Mouse (Mus musculus) NIH3T3 (cell line): ENCODE data around the gene Dao.
A peak's percentile ranks its signal among the peaks of the same experiment; 100 is the strongest.

Source experiments
- DNase-seq: peaks from one replicate; pipeline ENCODE4 v3.0.0-alpha.2; 2012; ENCODE audit warnings: low read depth

The Dao gene

GRCm38 (mm10) chr5:114030652-114031051 lies 27.1 kb downstream of the Dao start:
- DNase-seq: no peak

DNA sequence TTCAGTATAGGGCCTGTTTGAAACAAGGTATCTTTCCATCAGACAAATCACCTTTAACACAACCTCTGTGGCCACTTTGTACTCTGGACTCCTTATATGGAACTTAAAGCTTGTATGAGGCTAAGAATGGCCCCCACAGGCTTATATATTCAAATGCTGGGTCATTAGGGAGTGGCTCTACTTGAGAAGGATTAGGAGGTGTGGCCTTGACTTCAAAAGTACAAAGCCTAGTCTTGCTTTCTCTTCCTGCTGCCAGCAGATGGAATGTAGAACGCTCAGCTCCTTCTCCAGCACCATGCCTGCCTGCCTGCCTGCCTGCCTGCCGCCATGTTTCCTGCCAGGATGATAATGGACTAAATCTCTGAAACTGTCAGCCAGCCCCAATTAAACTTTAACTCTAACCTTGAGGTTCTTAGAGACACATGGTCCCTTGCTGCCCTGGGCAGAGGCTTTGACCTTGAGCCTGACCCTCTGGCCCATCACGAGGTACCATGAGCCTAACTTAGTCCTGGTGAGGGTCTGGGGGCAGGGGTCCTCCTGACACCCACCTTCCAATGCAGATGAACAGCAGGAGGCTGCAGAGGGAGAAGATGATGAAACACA lies 28.8 kb downstream of the Dao start:
- no peak for DNase-seq

- no peak for DNase-seq
These were observed 30.9 kb downstream of the Dao start for GRCm38 (mm10) chr5:114034393-114034792.

DNA sequence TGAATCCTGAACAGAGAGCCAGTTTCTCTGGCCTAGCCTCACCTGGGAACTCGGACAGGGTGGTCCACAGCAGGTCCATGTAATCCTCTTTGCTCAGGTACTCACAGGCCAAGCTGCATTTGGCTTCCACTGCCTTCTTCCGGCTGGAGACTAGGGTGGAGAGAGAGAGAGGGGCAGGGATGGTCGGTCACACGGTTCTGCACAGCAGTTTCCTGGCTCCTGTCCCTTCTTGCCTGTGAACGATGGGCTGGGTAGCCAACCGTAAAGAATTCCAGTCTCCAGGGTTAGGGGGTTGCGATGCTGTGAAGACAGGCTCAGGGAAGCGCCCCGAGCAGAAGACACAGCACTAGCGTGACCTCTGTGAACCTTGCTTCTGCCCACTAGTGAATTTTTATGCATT lies 31.6 kb downstream of the Dao start:
- DNase-seq: no peak

GRCm38 (mm10) chr5:114040508-114040907 lies 37.0 kb downstream of the Dao start:
- DNase-seq: no peak

GRCm38 (mm10) chr5:114040911-114041310 lies 37.4 kb downstream of the Dao start:
- no peak for DNase-seq

DNA sequence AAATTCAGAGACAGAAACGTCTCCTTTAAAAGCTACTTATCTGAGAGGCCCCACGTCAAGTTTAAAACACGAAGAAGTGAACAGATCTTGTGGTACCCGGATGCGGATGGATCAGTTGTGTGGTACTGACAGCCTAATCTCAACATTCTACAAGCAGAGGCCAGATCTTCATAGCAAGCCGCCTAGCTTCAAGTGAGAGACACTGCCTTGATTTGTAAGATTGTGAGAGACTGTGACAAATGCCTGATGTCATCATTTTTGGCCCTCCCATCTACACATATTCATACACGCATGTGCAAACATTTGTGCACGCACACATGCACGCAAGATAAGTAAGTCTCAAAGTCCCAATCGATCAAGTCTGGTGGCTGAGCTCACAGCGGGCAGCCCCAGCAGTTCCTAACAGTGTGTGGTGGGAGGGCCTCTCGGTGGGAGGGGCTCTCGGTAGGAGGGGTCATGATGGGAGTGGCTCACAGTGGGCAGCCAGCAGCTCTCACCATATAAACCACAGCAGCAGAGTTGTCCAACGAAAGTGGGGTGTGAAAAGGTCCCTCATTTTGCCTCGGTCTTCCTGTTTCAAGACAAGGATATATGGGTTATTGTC lies 37.9 kb downstream of the Dao start:
- peak; percentile 40 for DNase-seq

DNA sequence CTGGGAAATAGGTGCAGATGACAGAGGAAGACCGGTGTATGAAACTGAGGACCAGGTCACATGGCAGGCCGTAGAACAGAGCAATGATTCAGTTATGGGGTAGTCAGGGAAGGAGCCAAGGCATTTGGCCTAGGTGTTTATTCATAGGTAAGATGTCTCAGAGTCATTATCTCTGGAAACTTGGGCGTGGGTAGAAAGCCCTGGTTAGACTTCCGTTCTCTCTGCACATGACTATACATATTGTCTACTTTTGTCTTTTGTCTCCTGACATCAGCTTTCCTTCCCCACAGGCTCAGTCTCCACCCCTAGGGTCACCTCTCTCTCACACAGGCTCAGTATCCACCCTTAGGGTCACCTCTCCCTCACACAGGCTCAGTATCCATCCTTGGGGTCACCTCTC lies 40.3 kb downstream of the Dao start:
- no peak for DNase-seq

- DNase-seq: peak; percentile 69
These were observed 41.6 kb downstream of the Dao start for GRCm38 (mm10) chr5:114045134-114045533.

DNA sequence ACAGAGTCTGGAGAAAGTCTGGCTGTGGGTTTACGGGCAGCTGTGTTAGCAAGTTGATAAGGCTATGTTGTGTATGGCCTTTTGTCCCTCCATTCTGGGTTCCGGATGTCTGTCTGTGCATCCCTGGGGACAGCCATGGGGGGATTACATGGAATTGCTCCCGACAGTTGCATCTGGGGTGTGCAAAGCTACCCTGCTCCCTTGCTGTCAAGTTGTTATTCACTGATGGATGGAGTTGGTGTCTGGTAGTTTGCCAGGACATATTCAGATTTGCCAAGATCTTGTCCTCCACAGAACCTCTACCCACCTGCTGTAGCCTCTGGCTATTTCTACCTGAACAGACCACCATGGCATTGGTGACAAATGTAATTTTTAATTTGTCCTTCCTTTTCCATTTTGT lies 42.6 kb downstream of the Dao start:
- no peak for DNase-seq

- no peak for DNase-seq
These were observed 43.1 kb downstream of the Dao start for GRCm38 (mm10) chr5:114046604-114047003.

- peak; percentile 34 for DNase-seq
These were observed 43.7 kb downstream of the Dao start for GRCm38 (mm10) chr5:114047182-114047581.

GRCm38 (mm10) chr5:114048731-114049308 lies 45.3 kb downstream of the Dao start:
- no peak for DNase-seq

DNA sequence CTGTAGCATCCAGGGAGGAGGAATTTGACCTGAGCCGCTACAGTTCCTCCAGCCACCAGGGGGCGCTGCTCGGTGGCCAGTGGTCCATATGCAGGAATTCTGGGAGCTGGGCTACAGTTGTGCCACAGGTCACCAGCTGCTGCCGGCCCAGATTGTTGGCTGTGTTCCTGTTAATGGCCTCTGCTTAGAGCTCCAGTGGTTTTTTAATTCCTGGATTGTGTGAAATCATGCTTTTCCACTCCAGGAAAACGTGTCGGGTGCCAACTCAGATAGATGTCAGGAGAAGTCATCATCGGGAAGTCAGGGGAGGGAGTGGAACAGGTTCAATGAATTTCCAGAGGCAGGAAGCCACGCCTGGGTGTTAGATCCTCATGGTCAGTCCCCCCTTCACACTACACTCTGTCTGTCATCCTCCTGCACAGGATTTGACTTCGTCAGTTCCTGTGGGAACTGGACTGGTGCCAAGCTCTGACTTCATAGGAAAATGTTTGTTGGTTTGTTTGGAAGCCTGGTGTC lies 48.8 kb downstream of the Dao start:
- DNase-seq: peak; percentile 87

- no peak for DNase-seq
These were observed 53.7 kb downstream of the Dao start for GRCm38 (mm10) chr5:114057129-114057731.

DNA sequence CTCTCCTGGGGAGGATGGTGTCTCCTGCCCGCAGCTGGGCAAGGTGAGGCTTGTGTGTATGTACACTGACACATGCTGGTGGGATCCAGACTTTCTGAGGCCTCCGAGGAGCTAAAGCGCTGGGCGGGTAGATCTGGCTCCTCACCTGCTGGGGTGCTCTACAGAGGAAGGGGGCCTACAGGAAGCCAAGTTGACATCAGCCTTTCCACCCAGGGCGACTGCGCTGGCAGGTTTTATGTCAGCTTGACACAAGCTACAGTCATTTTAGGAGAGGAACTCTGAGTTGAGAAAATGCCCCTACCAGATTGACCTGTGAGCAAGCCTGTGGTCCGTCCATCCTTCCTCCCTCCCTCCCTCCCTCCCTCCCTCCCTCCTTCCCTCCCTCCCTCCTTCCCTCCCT lies 58.2 kb downstream of the Dao start:
- no peak for DNase-seq

DNA sequence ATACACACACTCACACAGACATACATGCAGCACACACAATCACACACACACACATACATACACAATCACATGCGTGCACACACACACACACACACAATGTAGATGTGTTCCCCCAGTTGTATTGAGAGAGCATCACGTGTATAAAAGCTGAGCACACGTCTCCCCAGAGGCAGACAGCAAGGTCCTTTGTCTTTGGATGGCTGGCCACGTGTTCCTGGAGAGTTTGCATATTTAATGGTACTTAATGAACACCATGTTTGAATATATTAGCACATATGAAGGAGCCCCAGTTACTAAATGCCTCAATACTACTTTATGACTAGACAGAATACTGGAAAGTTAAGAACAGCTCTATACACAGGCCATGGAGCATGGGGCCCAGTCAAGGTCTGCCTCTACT lies 60.5 kb downstream of the Dao start:
- DNase-seq: no peak

DNA sequence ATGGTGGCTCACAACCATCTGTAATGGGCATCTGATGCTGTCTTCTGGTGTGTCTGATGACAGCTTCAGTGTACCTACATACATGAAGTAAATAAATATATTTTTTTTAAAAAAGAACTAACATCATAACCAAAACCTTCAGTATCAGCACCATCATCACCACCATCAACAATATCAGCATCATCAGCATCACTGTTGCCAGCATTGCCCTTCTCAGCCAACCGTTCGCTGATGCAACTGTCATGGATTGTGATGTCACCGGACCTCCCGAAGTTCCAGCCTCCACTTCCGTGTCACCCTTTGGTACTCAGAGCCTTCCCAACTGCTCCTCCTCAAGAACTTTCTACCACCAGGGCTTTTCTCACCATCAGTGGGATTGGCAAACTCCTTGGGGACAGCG lies 61.7 kb downstream of the Dao start, which contains the start of gene Usp30:
Usp30 (plus strand) TSS at position 301 of the 400 bp plus-strand sequence.
- no peak for DNase-seq

DNA sequence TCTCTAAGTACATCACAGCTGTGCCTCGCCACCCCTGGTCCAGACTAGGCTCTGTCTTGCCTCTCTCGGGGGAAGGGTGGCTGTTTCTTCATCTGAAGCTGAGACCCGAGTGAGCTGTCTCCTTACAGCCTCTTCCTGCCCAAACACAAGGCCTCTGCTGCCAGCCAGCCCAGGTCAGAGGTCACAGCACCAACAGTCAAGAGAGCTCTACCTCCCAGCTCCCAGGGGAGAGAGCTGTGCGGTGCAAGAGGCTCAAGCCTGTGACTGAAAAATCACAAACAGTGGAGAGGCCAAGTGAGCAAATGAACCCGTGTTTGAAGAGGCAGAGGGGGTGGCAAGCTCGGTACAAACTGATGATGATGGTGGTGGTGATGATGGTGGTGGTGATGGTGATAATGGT lies 63.1 kb downstream of the Dao start:
- no peak for DNase-seq

- no peak for DNase-seq
These were observed 64.0 kb downstream of the Dao start for GRCm38 (mm10) chr5:114067543-114067942.

DNA sequence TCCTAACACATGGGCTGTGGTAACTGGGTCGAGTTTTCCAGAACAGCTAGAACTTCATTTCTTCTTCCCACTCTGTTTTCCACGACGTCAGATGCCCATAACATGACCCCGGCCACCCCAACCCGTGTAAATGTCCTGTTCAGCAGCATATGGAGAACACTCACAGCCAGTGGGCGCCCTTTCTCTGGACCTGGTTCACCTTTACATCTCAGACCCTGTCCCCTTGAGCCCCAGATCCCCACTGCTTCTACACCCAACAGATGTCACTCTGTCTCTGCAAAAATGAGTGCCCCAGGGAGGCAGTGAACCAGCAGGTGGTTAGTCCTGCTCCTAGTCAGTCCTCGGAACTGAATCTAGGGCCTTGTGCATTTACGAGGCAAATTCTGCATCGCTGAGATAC lies 64.5 kb downstream of the Dao start:
- DNase-seq: no peak

GRCm38 (mm10) chr5:114070858-114071257 lies 67.4 kb downstream of the Dao start:
- DNase-seq: no peak

DNA sequence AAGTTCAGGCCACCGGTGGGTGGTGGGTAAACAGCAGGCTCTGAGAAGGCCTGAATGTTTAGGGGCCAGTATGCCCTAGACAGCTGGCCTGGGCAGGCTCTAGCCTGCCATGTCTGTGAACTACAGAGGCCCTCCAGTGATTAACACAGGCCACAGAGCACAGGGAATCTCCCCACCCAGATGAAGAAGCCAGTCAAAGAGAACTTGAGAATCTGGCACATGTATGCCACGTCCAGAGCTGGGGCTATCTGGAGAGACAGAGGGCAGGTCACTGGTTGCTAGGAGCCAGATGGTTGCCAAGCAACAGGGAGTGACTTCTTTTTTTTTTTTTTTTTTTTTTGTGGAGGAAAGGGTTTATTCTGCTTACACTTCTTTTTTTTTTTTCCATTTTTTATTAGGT lies 68.8 kb downstream of the Dao start:
- DNase-seq: no peak
